7 mouse cellular contexts compared by ENCODE assay signal in the genomic region with DNA sequence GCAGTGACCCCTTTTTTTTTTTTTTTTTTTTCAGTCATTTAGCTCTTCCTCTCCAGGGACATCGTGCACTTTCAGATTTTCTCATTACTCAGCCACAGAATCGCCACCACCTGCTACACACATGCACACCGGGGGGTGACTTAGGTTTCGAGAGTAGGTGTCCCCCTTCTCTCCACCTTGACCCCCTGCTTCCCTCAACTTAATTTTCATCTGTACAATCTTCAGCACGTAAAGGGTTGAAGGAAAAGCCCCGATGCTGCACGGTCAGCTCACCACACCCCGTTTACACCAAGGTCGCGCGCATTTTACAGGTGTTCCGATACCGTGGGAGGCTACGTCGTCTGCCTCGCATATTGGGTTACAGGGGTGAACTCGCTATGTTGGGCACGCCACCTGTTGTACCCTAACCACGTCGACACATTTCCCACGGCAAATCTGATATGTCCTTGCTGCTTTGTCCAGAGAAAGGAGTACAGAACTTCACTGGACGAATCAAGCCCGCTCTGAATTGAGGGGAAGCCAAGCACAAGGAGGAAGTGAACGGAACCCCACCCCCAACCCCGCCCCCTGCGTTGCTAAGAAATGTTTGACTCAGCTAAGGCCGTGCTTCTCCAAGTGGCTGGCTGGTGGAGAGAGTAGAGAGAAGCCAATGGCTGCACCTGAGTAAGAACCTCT.
DNase-seq lines count a peak whose midpoint lies in the region; ATAC-seq and TF ChIP-seq lines count a peak whose summit lies in the region.

No protein-coding gene starts in this region.

- TF ChIP-seq POLR2A in bone marrow, adult 2 months (IDR thresholded peaks at IDR 0.05; ENCODE audit: borderline replicate concordance, control insufficient read depth, low read depth, low read length), result no peak
- 0 out of 2 replicates have a peak, but pooled peaks have one; percentile 19 for TF ChIP-seq POLR2A in lung, adult 2 months (IDR thresholded peaks at IDR 0.05; ENCODE audit: borderline replicate concordance, extremely low read depth, low read depth, low read length)

- WGBS in bone marrow, adult 2 months, result 1% methylated on average over 27 of the region's 27 CpGs
- WGBS in intestine, postnatal 0 days, result 3% methylated on average over 27 of the region's 27 CpGs
- 4% methylated on average over 27 of the region's 27 CpGs for WGBS in lung, adult 2 months
- WGBS in neural tube, embryonic 13.5 days, result 4% methylated on average over 27 of the region's 27 CpGs

- 0 out of 2 replicates have a peak overlapping the region, but pooled peaks have one; percentile 13 for H3K9ac ChIP-seq in intestine, postnatal 0 days (ENCODE audit: low read depth, low read length)
- peak overlapping the region; percentile 48; the same call in 1 of the 2 replicates for H3K9ac ChIP-seq in neural tube, embryonic 13.5 days

- H3K27ac ChIP-seq in bone marrow, adult 2 months (ENCODE audit: control insufficient read depth, insufficient read depth, low read depth, low read length, poor library complexity), result peak overlapping the region; percentile 72
- H3K27ac ChIP-seq in intestine, postnatal 0 days (ENCODE audit: low read depth, low read length), result peak overlapping the region; percentile 70
- H3K27ac ChIP-seq in neural tube, embryonic 13.5 days (replicated peaks), result no peak overlapping the region

- no peak for TF ChIP-seq CTCF in bone marrow, adult 2 months (IDR thresholded peaks at IDR 0.05; ENCODE audit: control insufficient read depth, insufficient read depth, low read length)
- TF ChIP-seq CTCF in intestine, postnatal 0 days (IDR thresholded peaks at IDR 0.05; ENCODE audit: low read depth), result 0 out of 2 replicates have a peak, but pooled peaks have one; percentile 3
- TF ChIP-seq CTCF in lung, adult 2 months (IDR thresholded peaks at IDR 0.05; ENCODE audit: insufficient read depth, low read length), result no peak

- H3K4me1 ChIP-seq in bone marrow, adult 2 months (ENCODE audit: control insufficient read depth, insufficient read depth, low read length), result peaks cover 7% of the 10 kb centered on the region; the same call in 1 of the 2 replicates
- H3K4me1 ChIP-seq in intestine, postnatal 0 days (replicated peaks; ENCODE audit: control insufficient read depth, insufficient read depth, low read length), result peaks cover 12% of the 10 kb centered on the region; the same call in 1 of the 2 replicates
- H3K4me1 ChIP-seq in lung, adult 2 months (ENCODE audit: control insufficient read depth, insufficient read depth, low read length), result peaks cover 10% of the 10 kb centered on the region; the same call in 1 of the 2 replicates
- peaks cover 12% of the 10 kb centered on the region for H3K4me1 ChIP-seq in neural tube, embryonic 13.5 days (replicated peaks)

- peak; percentile 83 for ATAC-seq in intestine, postnatal 0 days
- ATAC-seq in neural tube, embryonic 13.5 days (ENCODE audit: low read depth), result 0 out of 2 replicates have a peak, but pooled peaks have one; percentile 47

- no peaks in the 10 kb centered on the region for H3K36me3 ChIP-seq in intestine, postnatal 0 days (ENCODE audit: control insufficient read depth, insufficient read depth)
- no peaks in the 10 kb centered on the region for H3K36me3 ChIP-seq in neural tube, embryonic 13.5 days

- H3K4me3 ChIP-seq in bone marrow, adult 2 months (replicated peaks; ENCODE audit: control insufficient read depth, low read depth, low read length), result peak overlapping the region; percentile 79
- peak overlapping the region; percentile 40 for H3K4me3 ChIP-seq in intestine, postnatal 0 days (ENCODE audit: low read depth, low read length)
- peak overlapping the region; percentile 69 for H3K4me3 ChIP-seq in lung, adult 2 months (replicated peaks; ENCODE audit: extremely low read depth, low read depth, low read length)
- H3K4me3 ChIP-seq in neural tube, embryonic 13.5 days, result peak overlapping the region; percentile 32

- H3K9me3 ChIP-seq in intestine, postnatal 0 days (ENCODE audit: control insufficient read depth), result no peaks in the 10 kb centered on the region
- H3K9me3 ChIP-seq in neural tube, embryonic 13.5 days, result no peaks in the 10 kb centered on the region

- DNase-seq in ES-CJ7 (ENCODE audit: low read depth, low spot score), result peak; percentile 74
- DNase-seq in gastrocnemius, postnatal 10 days, result peak; percentile 28
- peak; percentile 56 for DNase-seq in lung, adult 2 months
- peak; percentile 48 to 52 for DNase-seq in urinary bladder, postnatal 36 days (ENCODE audit: low spot score in 2 of 2)

- no peaks in the 10 kb centered on the region for H3K27me3 ChIP-seq in intestine, postnatal 0 days (replicated peaks; ENCODE audit: control insufficient read depth, insufficient read depth, low read length)
- H3K27me3 ChIP-seq in neural tube, embryonic 13.5 days, result peaks cover 11% of the 10 kb centered on the region; the same call in 1 of the 2 replicates

- peak overlapping the region; percentile 78 for H3K4me2 ChIP-seq in intestine, postnatal 0 days (replicated peaks; ENCODE audit: low read depth)
- peak overlapping the region; percentile 60 for H3K4me2 ChIP-seq in neural tube, embryonic 13.5 days
